Comparison of ENCODE assay signal across 16 mouse cellular contexts in genomic region chr17:87109504-87109903, GRCm38 (mm10). TPM values are rescaled to one million over a fixed set of nuclear protein-coding genes. Genes with fewer than 3 reads are reported as not detected.
A peak's percentile ranks its signal among the peaks of the same experiment; 100 is the strongest.
DNase-seq lines count a peak whose midpoint lies in the region; ATAC-seq lines count a peak whose summit lies in the region.
"Had no signal": no experiment of that assay in that cellular context is flagged by ENCODE, and none has a peak within 500 bp of the region (broad histone marks: within the 10 kb centered on the region; RNA-seq: fewer than 3 reads in every experiment).

No protein-coding gene starts in this region.

- no peak overlapping the region for H3K4me3 ChIP-seq in heart, embryonic 16.5 days (ENCODE audit: low read length)
- no peak overlapping the region for H3K4me3 ChIP-seq in heart, embryonic 10.5 days
- H3K4me3 ChIP-seq in midbrain, embryonic 14.5 days (replicated peaks; ENCODE audit: low read depth, low read length), result no peak overlapping the region
- no peak overlapping the region for H3K4me3 ChIP-seq in midbrain, embryonic 15.5 days
- H3K4me3 ChIP-seq in hindbrain, embryonic 16.5 days (ENCODE audit: low read length), result no peak overlapping the region

- peak; percentile 6 for DNase-seq in cerebellum, adult 9-11 months
- no peak for DNase-seq in cerebellum, postnatal 36 days
- no peak for DNase-seq in heart, embryonic 10.5 days (ENCODE audit: low spot score)
- no peak for DNase-seq in midbrain, embryonic 14.5 days
- no peak for DNase-seq in left cerebral cortex, adult 9 months (ENCODE audit: low spot score in 2 of 2)
- DNase-seq: adrenal gland, postnatal 25 days; B cell, adult 2 months; kidney, postnatal 36 days; layer of hippocampus, postnatal 36 days; retina, postnatal 1 day; spleen, adult 18-20 months had no signal

- 73% methylated on average over 7 of the region's 7 CpGs for WGBS in heart, embryonic 16.5 days
- WGBS in heart, embryonic 10.5 days, result 71% methylated on average over 7 of the region's 7 CpGs
- 87% methylated on average over 7 of the region's 7 CpGs for WGBS in midbrain, embryonic 14.5 days
- 88% methylated on average over 7 of the region's 7 CpGs for WGBS in midbrain, embryonic 15.5 days
- 84% methylated on average over 7 of the region's 7 CpGs for WGBS in hindbrain, embryonic 16.5 days

- H3K4me2 ChIP-seq in heart, embryonic 16.5 days (ENCODE audit: low read depth, low read length), result peak overlapping the region; percentile 23; the same call in 1 of the 2 replicates
- peak overlapping the region; percentile 61; the same call in 1 of the 2 replicates for H3K4me2 ChIP-seq in midbrain, embryonic 14.5 days (ENCODE audit: low read length)
- H3K4me2 ChIP-seq in midbrain, embryonic 15.5 days, result no peak overlapping the region; the same call in 1 of the 2 replicates
- H3K4me2 ChIP-seq in hindbrain, embryonic 16.5 days (ENCODE audit: low read length), result peak overlapping the region; percentile 16; the same call in 1 of the 2 replicates
- H3K4me2 ChIP-seq: midbrain, embryonic 11.5 days had no signal

- ATAC-seq in heart, embryonic 16.5 days (replicated peaks; ENCODE audit: extremely low read depth, insufficient read depth, low FRiP score), result no peak
- no peak for ATAC-seq in midbrain, embryonic 14.5 days (ENCODE audit: low FRiP score, low TSS enrichment)
- no peak for ATAC-seq in midbrain, embryonic 15.5 days (replicated peaks)
- ATAC-seq in hindbrain, embryonic 16.5 days, result no peak

- H3K36me3 ChIP-seq in heart, embryonic 16.5 days (ENCODE audit: control insufficient read depth, insufficient read depth), result no peaks in the 10 kb centered on the region; the same call in 1 of the 2 replicates
- H3K36me3 ChIP-seq in heart, embryonic 10.5 days, result no peaks in the 10 kb centered on the region
- no peaks in the 10 kb centered on the region for H3K36me3 ChIP-seq in midbrain, embryonic 14.5 days (ENCODE audit: control insufficient read depth, insufficient read depth, low read length)
- H3K36me3 ChIP-seq in midbrain, embryonic 15.5 days (replicated peaks), result no peaks in the 10 kb centered on the region
- H3K36me3 ChIP-seq in hindbrain, embryonic 16.5 days (ENCODE audit: control insufficient read depth, insufficient read depth, low read length), result no peaks in the 10 kb centered on the region

- H3K27ac ChIP-seq in heart, embryonic 16.5 days (ENCODE audit: low read length), result no peak overlapping the region
- H3K27ac ChIP-seq in heart, embryonic 10.5 days, result no peak overlapping the region
- H3K27ac ChIP-seq in midbrain, embryonic 14.5 days (replicated peaks; ENCODE audit: low read depth, low read length), result no peak overlapping the region
- H3K27ac ChIP-seq in midbrain, embryonic 15.5 days, result no peak overlapping the region
- H3K27ac ChIP-seq in hindbrain, embryonic 16.5 days (ENCODE audit: low read depth, low read length), result no peak overlapping the region

- no peak overlapping the region for H3K9ac ChIP-seq in heart, embryonic 16.5 days (ENCODE audit: low read length)
- H3K9ac ChIP-seq in midbrain, embryonic 14.5 days (replicated peaks; ENCODE audit: low read length), result no peak overlapping the region
- H3K9ac ChIP-seq in midbrain, embryonic 15.5 days, result no peak overlapping the region
- no peak overlapping the region for H3K9ac ChIP-seq in hindbrain, embryonic 16.5 days (ENCODE audit: low read depth, low read length)

- peaks cover 15% of the 10 kb centered on the region; the same call in 1 of the 2 replicates for H3K4me1 ChIP-seq in heart, embryonic 16.5 days (ENCODE audit: control insufficient read depth, insufficient read depth, low read length)
- H3K4me1 ChIP-seq in heart, embryonic 10.5 days, result peaks cover 33% of the 10 kb centered on the region; the same call in 1 of the 2 replicates
- peaks cover 8% of the 10 kb centered on the region for H3K4me1 ChIP-seq in midbrain, embryonic 14.5 days (ENCODE audit: control insufficient read depth, insufficient read depth, low read length)
- peaks cover 26% of the 10 kb centered on the region for H3K4me1 ChIP-seq in midbrain, embryonic 15.5 days
- peaks cover 19% of the 10 kb centered on the region for H3K4me1 ChIP-seq in hindbrain, embryonic 16.5 days (ENCODE audit: control insufficient read depth, insufficient read depth, low read depth, low read length)

- H3K27me3 ChIP-seq in heart, embryonic 16.5 days (ENCODE audit: control insufficient read depth, insufficient read depth, low read length), result no peaks in the 10 kb centered on the region
- H3K27me3 ChIP-seq in heart, embryonic 10.5 days (ENCODE audit: insufficient read depth, poor library complexity, severe bottlenecking), result no peaks in the 10 kb centered on the region
- no peaks in the 10 kb centered on the region for H3K27me3 ChIP-seq in midbrain, embryonic 14.5 days (ENCODE audit: control insufficient read depth, insufficient read depth, low read length)
- no peaks in the 10 kb centered on the region for H3K27me3 ChIP-seq in midbrain, embryonic 15.5 days (replicated peaks)
- no peaks in the 10 kb centered on the region for H3K27me3 ChIP-seq in hindbrain, embryonic 16.5 days (replicated peaks; ENCODE audit: control insufficient read depth, insufficient read depth, low read length)

- no peaks in the 10 kb centered on the region for H3K9me3 ChIP-seq in heart, embryonic 16.5 days (replicated peaks; ENCODE audit: control insufficient read depth, low read length)
- no peaks in the 10 kb centered on the region for H3K9me3 ChIP-seq in heart, embryonic 10.5 days
- H3K9me3 ChIP-seq in midbrain, embryonic 14.5 days (ENCODE audit: control insufficient read depth, low read length), result no peaks in the 10 kb centered on the region
- H3K9me3 ChIP-seq in midbrain, embryonic 15.5 days, result no peaks in the 10 kb centered on the region
- H3K9me3 ChIP-seq in hindbrain, embryonic 16.5 days (ENCODE audit: control insufficient read depth, low read length), result no peaks in the 10 kb centered on the region
- H3K9me3 ChIP-seq: G1E had no signal

RNA-seq across cellular contexts. Expression of gene Socs5, which starts 2.0 kb away (rescaled TPM):
- polyA plus RNA-seq in heart, embryonic 16.5 days (2015; fragmentation: Nextera tagmentation; extraction: Ambion mirVana), result 10.8 and 12.1 TPM in 2 replicates
- polyA plus RNA-seq in heart, embryonic 10.5 days (2016; fragmentation: Nextera tagmentation; extraction: Ambion mirVana), result 9.4 and 11.0 TPM in 2 replicates
- 17.6 and 20.1 TPM in 2 replicates for polyA plus RNA-seq in midbrain, embryonic 14.5 days (2014; fragmentation: Nextera tagmentation; extraction: Ambion mirVana)
- 14.8 and 16.2 TPM in 2 replicates for polyA plus RNA-seq in midbrain, embryonic 15.5 days (2015; fragmentation: Nextera tagmentation; extraction: Ambion mirVana)
- polyA plus RNA-seq in hindbrain, embryonic 16.5 days (2015; fragmentation: Nextera tagmentation; extraction: Ambion mirVana), result 13.1 and 13.2 TPM in 2 replicates
